Mouse (Mus musculus): Measurements from ENCODE around the gene Taf10. TPM values are rescaled to one million over a fixed set of nuclear protein-coding genes. Genes with fewer than 3 reads are reported as not detected.

Taf10 gene
- polyA plus RNA-seq, 1 experiment from 2014 or later, result 140 TPM

GRCm38 (mm10) chr7:105777797-105778552, 33.8 kb upstream of the Taf10 start:
- no peak for DNase-seq (ENCODE audit: low spot score)
- 44% methylated on average over 13 of the region's 13 CpGs for WGBS
- Histone ChIP-seq H3K27me3 (ENCODE audit: control insufficient read depth, insufficient read depth, low read length) (no peaks in the 10 kb centered on the region), H3K4me3 (replicated peaks; ENCODE audit: low read length) (no peak overlapping the region), H3K4me2 (replicated peaks) (peak overlapping the region; percentile 31), H3K36me3 (replicated peaks; ENCODE audit: control insufficient read depth, insufficient read depth) (peaks cover 80% of the 10 kb centered on the region), H3K4me1 (replicated peaks; ENCODE audit: control insufficient read depth, insufficient read depth, low read length) (peaks cover 50% of the 10 kb centered on the region), H3K9me3 (ENCODE audit: control insufficient read depth, low read length) (no peaks in the 10 kb centered on the region), H3K27ac (peak overlapping the region; percentile 70; the same call in 1 of the 2 replicates), H3K9ac (peak overlapping the region; percentile 31)
- ATAC-seq (ENCODE audit: low FRiP score), result peak; percentile 23; the same call in 1 of the 2 replicates

DNA sequence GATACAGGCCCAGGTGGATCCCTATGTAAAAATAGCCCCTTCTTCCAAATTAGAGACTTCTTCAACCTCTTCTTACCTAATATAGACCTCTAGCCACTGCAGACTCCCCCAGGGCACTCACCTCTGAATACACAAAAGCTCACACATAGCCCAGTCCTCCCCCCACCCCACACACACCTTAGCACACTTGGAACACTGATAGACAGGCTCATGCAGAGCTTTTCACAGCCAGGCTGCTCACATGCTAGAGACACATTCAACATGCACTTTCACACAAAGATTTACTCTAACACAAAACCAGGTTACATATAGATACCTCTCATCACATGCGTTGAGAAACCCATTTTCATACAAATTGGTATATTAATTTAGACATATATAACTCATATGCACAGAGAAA, 33.2 kb upstream of the Taf10 start:
- ATAC-seq (ENCODE audit: low FRiP score) (no peak), DNase-seq (ENCODE audit: low spot score) (no peak)
- Histone ChIP-seq H3K27ac (no peak overlapping the region), H3K9ac (no peak overlapping the region; the same call in 1 of the 2 replicates), H3K36me3 (replicated peaks; ENCODE audit: control insufficient read depth, insufficient read depth) (peaks cover 80% of the 10 kb centered on the region), H3K9me3 (ENCODE audit: control insufficient read depth, low read length) (no peaks in the 10 kb centered on the region), H3K4me2 (replicated peaks) (peak overlapping the region; percentile 31), H3K27me3 (ENCODE audit: control insufficient read depth, insufficient read depth, low read length) (no peaks in the 10 kb centered on the region), H3K4me1 (replicated peaks; ENCODE audit: control insufficient read depth, insufficient read depth, low read length) (peaks cover 46% of the 10 kb centered on the region), H3K4me3 (replicated peaks; ENCODE audit: low read length) (no peak overlapping the region)
- 84% methylated on average over 1 of the region's 1 CpGs for WGBS

GRCm38 (mm10) chr7:105776026-105776425, 31.9 kb upstream of the Taf10 start:
- WGBS, result 88% methylated on average over 2 of the region's 2 CpGs
- peaks cover 80% of the 10 kb centered on the region for H3K36me3 ChIP-seq (replicated peaks; ENCODE audit: control insufficient read depth, insufficient read depth)
- H3K27me3 ChIP-seq (ENCODE audit: control insufficient read depth, insufficient read depth, low read length), result no peaks in the 10 kb centered on the region
- no peak overlapping the region for H3K27ac ChIP-seq
- H3K9me3 ChIP-seq (ENCODE audit: control insufficient read depth, low read length), result no peaks in the 10 kb centered on the region
- ATAC-seq (ENCODE audit: low FRiP score), result no peak
- DNase-seq (ENCODE audit: low spot score), result no peak
- no peak overlapping the region for H3K4me2 ChIP-seq (replicated peaks)
- H3K9ac ChIP-seq, result no peak overlapping the region
- H3K4me1 ChIP-seq (replicated peaks; ENCODE audit: control insufficient read depth, insufficient read depth, low read length), result peaks cover 50% of the 10 kb centered on the region
- no peak overlapping the region for H3K4me3 ChIP-seq (replicated peaks; ENCODE audit: low read length)

- Histone ChIP-seq H3K36me3 (replicated peaks; ENCODE audit: control insufficient read depth, insufficient read depth) (peaks cover 80% of the 10 kb centered on the region), H3K4me3 (replicated peaks; ENCODE audit: low read length) (no peak overlapping the region), H3K27ac (no peak overlapping the region), H3K4me2 (replicated peaks) (no peak overlapping the region), H3K9me3 (ENCODE audit: control insufficient read depth, low read length) (no peaks in the 10 kb centered on the region), H3K27me3 (ENCODE audit: control insufficient read depth, insufficient read depth, low read length) (no peaks in the 10 kb centered on the region), H3K4me1 (replicated peaks; ENCODE audit: control insufficient read depth, insufficient read depth, low read length) (peaks cover 53% of the 10 kb centered on the region), H3K9ac (no peak overlapping the region)
- 32% methylated on average over 8 of the region's 8 CpGs for WGBS
- no peak for ATAC-seq (ENCODE audit: low FRiP score)
- DNase-seq (ENCODE audit: low spot score), result no peak
These were observed 30.5 kb upstream of the Taf10 start for GRCm38 (mm10) chr7:105774661-105775060.

GRCm38 (mm10) chr7:105773041-105773440, 28.9 kb upstream of the Taf10 start:
- ATAC-seq (ENCODE audit: low FRiP score) (no peak; the same call in 1 of the 2 replicates), DNase-seq (ENCODE audit: low spot score) (no peak)
- H3K27me3 ChIP-seq (ENCODE audit: control insufficient read depth, insufficient read depth, low read length), result no peaks in the 10 kb centered on the region
- H3K4me1 ChIP-seq (replicated peaks; ENCODE audit: control insufficient read depth, insufficient read depth, low read length), result peaks cover 50% of the 10 kb centered on the region
- no peak overlapping the region for H3K4me3 ChIP-seq (replicated peaks; ENCODE audit: low read length)
- no peak overlapping the region for H3K9ac ChIP-seq
- 92% methylated on average over 5 of the region's 5 CpGs for WGBS
- no peak overlapping the region for H3K27ac ChIP-seq
- H3K36me3 ChIP-seq (replicated peaks; ENCODE audit: control insufficient read depth, insufficient read depth), result peaks cover 84% of the 10 kb centered on the region
- no peaks in the 10 kb centered on the region for H3K9me3 ChIP-seq (ENCODE audit: control insufficient read depth, low read length)
- H3K4me2 ChIP-seq (replicated peaks), result no peak overlapping the region

DNA sequence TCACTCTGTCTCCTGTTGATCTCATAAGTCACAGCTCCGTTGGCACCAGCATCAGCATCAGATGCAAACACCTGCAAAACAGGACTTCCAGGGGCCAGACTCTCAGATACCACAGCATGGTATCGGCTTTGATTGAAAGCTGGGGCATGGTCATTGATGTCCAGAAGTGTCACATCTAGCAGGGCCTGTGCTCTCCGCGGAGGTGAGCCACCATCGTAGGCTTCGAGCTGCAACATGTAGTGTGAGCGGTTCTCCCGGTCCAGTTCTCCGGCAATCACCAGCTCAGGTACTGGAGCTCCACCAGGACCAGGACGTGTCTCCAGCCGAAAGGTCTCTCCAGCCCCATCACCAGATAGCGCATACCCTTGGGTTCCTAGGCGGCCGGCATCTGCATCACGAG, 28.2 kb upstream of the Taf10 start:
- WGBS, result 93% methylated on average over 15 of the region's 15 CpGs
- Histone ChIP-seq H3K27ac (no peak overlapping the region), H3K9me3 (ENCODE audit: control insufficient read depth, low read length) (no peaks in the 10 kb centered on the region), H3K36me3 (replicated peaks; ENCODE audit: control insufficient read depth, insufficient read depth) (peaks cover 84% of the 10 kb centered on the region), H3K4me3 (replicated peaks; ENCODE audit: low read length) (no peak overlapping the region), H3K27me3 (ENCODE audit: control insufficient read depth, insufficient read depth, low read length) (no peaks in the 10 kb centered on the region), H3K9ac (no peak overlapping the region), H3K4me2 (replicated peaks) (no peak overlapping the region), H3K4me1 (replicated peaks; ENCODE audit: control insufficient read depth, insufficient read depth, low read length) (peaks cover 50% of the 10 kb centered on the region)
- ATAC-seq (ENCODE audit: low FRiP score) (no peak), DNase-seq (ENCODE audit: low spot score) (no peak)

GRCm38 (mm10) chr7:105769959-105770358, 25.8 kb upstream of the Taf10 start:
- WGBS, result 87% methylated on average over 3 of the region's 3 CpGs
- DNase-seq (ENCODE audit: low spot score) (no peak), ATAC-seq (ENCODE audit: low FRiP score) (no peak)
- Histone ChIP-seq H3K27ac (no peak overlapping the region), H3K4me3 (replicated peaks; ENCODE audit: low read length) (no peak overlapping the region), H3K4me1 (replicated peaks; ENCODE audit: control insufficient read depth, insufficient read depth, low read length) (peaks cover 39% of the 10 kb centered on the region), H3K9ac (no peak overlapping the region), H3K9me3 (ENCODE audit: control insufficient read depth, low read length) (no peaks in the 10 kb centered on the region), H3K36me3 (replicated peaks; ENCODE audit: control insufficient read depth, insufficient read depth) (peaks cover 91% of the 10 kb centered on the region), H3K4me2 (replicated peaks) (no peak overlapping the region), H3K27me3 (ENCODE audit: control insufficient read depth, insufficient read depth, low read length) (no peaks in the 10 kb centered on the region)

GRCm38 (mm10) chr7:105767729-105768165, 23.6 kb upstream of the Taf10 start:
- Histone ChIP-seq H3K4me1 (replicated peaks; ENCODE audit: control insufficient read depth, insufficient read depth, low read length) (peaks cover 34% of the 10 kb centered on the region), H3K27me3 (ENCODE audit: control insufficient read depth, insufficient read depth, low read length) (no peaks in the 10 kb centered on the region), H3K27ac (peak overlapping the region; percentile 43; the same call in 1 of the 2 replicates), H3K9ac (0 out of 2 replicates have a peak overlapping the region, but pooled peaks have one; percentile 11), H3K36me3 (replicated peaks; ENCODE audit: control insufficient read depth, insufficient read depth) (peaks cover 100% of the 10 kb centered on the region), H3K4me3 (replicated peaks; ENCODE audit: low read length) (no peak overlapping the region), H3K4me2 (replicated peaks) (no peak overlapping the region), H3K9me3 (ENCODE audit: control insufficient read depth, low read length) (no peaks in the 10 kb centered on the region)
- DNase-seq (ENCODE audit: low spot score) (no peak), ATAC-seq (ENCODE audit: low FRiP score) (peak; percentile 51; the same call in 1 of the 2 replicates)
- WGBS, result 10% methylated on average over 6 of the region's 6 CpGs

DNA sequence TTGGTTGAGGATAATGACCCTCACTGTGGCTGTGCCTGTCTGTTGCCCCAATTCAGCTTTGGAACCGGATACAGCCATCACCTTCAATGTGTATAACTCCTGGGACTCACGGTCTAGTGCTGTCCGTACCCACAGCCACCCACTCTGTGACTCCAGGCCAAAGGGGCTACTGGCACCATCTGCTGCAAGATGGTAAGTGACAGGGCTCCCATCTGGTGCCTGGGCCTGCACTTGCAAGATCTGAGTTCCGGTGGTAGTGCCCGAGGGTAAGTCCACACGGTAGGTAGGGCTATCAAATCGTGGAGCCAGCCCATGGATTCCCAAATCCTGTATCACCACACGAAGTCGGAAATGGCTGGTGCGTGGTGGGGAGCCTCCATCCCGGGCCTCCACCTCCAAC, 20.2 kb upstream of the Taf10 start:
- peaks cover 27% of the 10 kb centered on the region for H3K4me1 ChIP-seq (replicated peaks; ENCODE audit: control insufficient read depth, insufficient read depth, low read length)
- no peak for ATAC-seq (ENCODE audit: low FRiP score)
- H3K36me3 ChIP-seq (replicated peaks; ENCODE audit: control insufficient read depth, insufficient read depth), result peaks cover 97% of the 10 kb centered on the region
- no peak for DNase-seq (ENCODE audit: low spot score)
- no peak overlapping the region for H3K4me3 ChIP-seq (replicated peaks; ENCODE audit: low read length)
- 82% methylated on average over 11 of the region's 11 CpGs for WGBS
- no peaks in the 10 kb centered on the region for H3K9me3 ChIP-seq (ENCODE audit: control insufficient read depth, low read length)
- H3K27ac ChIP-seq, result no peak overlapping the region
- H3K4me2 ChIP-seq (replicated peaks), result no peak overlapping the region
- H3K27me3 ChIP-seq (ENCODE audit: control insufficient read depth, insufficient read depth, low read length), result no peaks in the 10 kb centered on the region
- no peak overlapping the region for H3K9ac ChIP-seq

All from hindbrain, embryonic 14.5 days (tissue).